Mouse (Mus musculus) frontal cortex, postnatal 14 days (tissue): ENCODE measurements around the gene Minos1.
A peak's percentile ranks its signal among the peaks of the same experiment; 100 is the strongest.

Experiments
- DNase-seq, 2 experiments: peaks; one replicate each; pipeline ENCODE4 v3.0.0; 2022; ENCODE audit warnings: low spot score in 2 of 2

Minos1 gene

DNA sequence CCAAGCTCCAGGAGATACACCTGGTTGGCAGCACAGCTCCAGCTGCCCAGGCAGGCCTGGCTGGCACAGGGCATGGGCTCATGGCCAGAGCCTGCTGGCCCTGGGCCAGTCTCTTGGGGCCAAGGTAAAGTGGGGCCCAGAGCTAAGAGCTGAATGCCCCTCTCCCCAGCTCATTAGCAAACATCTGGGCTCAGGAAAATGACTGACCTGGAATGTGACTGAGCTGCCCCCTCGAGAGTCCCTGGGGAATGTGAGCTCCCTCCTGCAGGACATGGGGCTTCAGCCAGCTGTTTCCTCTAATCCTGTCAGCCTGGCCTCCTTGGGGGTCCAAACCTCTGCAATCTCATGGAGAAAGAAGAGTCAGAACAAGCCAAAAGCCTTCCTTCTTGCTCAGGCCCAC, 35.5 kb downstream of the Minos1 start:
- no peak for DNase-seq

DNA sequence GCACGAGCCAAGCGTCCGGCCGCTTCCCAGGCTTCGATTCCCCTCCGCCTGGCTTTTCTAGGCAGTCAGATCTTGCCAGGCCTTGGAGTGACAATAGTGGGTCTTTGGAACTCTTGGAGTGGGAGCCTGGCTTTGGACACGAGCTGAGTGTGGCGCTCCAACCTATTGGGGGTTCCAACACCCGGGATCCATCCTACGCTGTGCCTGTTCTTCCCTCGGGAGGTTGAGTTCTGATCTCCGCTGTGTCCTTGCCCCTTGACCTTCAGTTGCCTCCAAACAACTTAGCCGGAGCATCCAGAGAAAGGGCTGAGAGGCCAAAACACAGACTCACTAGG, 37.8 kb downstream of the Minos1 start:
- DNase-seq, result no peak

- DNase-seq, result no peak
These were observed 38.3 kb downstream of the Minos1 start, which contains the start of gene Nbl1 for GRCm38 (mm10) chr4:139092356-139093195. Nbl1 (minus strand) TSS chr4:139092993.

GRCm38 (mm10) chr4:139091478-139092355, 39.2 kb downstream of the Minos1 start:
- DNase-seq, result no peak

DNA sequence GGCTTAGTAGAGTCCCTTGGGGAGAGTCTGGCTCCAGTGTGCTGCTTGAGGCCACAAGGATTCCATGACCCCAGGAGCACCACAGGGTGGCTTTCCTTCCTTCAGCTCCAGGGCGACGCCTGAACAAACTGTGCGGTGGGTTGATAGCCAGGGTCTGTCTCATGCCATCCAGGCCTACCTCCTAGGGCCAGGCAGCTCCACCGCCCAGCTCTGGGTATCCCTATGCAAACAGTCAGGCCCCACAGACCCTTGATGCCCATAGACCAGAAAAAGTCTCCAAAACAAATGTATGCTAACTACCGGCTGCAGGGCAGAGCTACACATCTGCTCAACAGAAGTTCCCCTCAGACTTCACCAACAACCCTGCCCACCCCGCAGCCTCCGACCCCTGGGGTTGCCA, 39.8 kb downstream of the Minos1 start:
- no peak for DNase-seq

- no peak for DNase-seq
These were observed 40.5 kb downstream of the Minos1 start for GRCm38 (mm10) chr4:139090303-139090940.

- no peak for DNase-seq
These were observed 41.8 kb downstream of the Minos1 start for GRCm38 (mm10) chr4:139088982-139089671.

DNA sequence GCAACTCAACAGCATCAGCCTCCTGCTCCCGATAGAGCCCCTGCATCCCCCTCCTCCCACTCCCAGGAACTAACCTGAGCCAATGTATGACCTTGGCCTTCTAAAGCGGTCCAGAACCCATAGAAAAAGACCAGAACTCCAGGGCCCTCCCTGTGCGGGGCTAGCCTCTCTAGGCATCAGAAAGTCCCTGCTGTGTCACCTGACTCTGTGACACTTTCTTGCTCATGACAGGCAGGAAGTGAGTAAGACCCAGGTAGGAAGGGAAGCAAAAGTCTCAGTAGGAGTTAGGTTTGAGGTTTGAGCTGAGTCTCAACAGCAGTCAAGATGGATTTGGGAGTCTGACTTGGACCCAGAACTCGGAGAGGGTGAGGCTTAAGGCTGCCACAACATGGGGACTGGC, 43.9 kb downstream of the Minos1 start:
- DNase-seq, result no peak

GRCm38 (mm10) chr4:139086037-139086436, 44.9 kb downstream of the Minos1 start:
- DNase-seq, result peak; percentile 61 to 89

GRCm38 (mm10) chr4:139085337-139085736, 45.6 kb downstream of the Minos1 start:
- no peak for DNase-seq

DNA sequence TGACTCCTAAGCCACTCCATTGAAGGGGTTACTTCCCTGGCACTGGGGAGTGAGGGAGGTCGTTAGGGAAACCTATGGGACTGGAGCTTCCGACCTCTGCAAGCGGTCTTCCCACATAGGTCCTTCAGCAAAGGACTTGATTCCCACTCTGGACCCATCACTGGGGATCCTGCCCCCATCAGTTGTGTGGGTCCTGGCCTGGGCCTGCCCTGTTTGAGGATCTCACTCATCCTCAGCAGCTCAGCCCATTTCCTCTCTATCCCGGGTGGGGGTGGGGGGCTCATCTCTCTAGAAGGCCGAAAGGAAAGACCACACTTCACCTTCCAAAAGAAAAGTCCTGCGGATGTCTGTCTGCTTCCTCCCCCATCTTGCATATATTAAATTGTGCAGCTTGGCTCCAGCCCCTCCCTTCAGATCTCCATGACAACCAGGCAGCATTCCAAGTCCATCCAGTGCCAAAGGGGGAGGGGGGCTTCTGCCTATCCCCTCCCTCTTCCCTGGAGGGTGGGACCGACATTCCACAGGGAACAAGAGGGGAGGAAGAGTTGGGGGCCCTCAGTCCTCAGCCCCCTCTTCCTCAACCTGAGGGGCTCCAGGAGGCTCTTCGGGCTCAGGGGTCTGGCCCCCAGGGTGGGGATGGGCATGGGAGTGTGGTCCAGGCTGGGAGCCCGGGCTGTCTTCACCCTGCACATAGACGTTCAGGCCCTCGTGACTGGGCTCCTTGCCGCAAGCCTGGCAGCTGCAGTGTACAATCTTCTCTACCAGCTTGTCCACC, 47.9 kb downstream of the Minos1 start:
- DNase-seq, result no peak

- no peak for DNase-seq
These were observed 49.5 kb downstream of the Minos1 start for GRCm38 (mm10) chr4:139081270-139081931.

DNA sequence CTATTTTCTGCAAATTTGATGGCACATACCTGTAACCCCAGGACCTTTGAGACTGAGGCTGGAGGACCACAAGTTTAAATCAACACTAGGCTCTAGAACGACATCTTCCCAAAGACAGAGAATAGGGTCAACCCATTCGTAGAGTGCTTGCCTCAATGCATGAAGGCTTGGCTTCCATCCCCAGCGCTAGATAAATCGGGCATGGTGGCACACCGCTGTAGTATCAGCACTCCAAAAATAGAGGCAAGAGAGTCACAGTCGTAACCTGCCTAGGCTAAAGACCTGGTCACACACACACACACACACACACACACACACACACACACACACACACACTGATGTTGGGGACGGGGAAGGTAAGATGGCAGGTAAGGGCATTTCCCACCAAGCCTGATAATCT, 50.7 kb downstream of the Minos1 start:
- no peak for DNase-seq

GRCm38 (mm10) chr4:139079439-139079838, 51.5 kb downstream of the Minos1 start:
- DNase-seq, result no peak

GRCm38 (mm10) chr4:139078726-139079125, 52.2 kb downstream of the Minos1 start:
- no peak for DNase-seq

DNA sequence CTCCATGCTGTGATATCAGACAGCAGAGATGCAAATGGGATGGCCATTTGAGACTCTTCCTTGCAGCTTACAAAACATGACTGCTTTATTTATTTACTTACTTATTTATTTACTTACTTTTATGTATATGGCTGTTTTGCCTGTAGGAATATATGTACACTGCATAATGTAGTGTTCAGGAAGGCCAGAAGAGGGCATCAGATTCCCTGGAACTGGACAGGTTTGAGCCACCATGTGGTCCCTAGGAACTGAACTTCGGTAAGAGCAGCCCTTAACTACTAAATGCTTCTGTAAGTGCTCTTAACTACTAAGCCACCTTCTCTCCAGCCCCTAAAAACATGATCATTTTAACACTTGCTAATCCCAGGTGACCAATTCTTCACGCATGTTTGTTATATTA, 52.6 kb downstream of the Minos1 start:
- no peak for DNase-seq

GRCm38 (mm10) chr4:139075915-139076314, 55.0 kb downstream of the Minos1 start:
- no peak for DNase-seq

GRCm38 (mm10) chr4:139075041-139075711, 55.7 kb downstream of the Minos1 start, which contains the start of gene Htr6:
Htr6 (minus strand) TSS chr4:139075570.
- DNase-seq, result no peak

DNA sequence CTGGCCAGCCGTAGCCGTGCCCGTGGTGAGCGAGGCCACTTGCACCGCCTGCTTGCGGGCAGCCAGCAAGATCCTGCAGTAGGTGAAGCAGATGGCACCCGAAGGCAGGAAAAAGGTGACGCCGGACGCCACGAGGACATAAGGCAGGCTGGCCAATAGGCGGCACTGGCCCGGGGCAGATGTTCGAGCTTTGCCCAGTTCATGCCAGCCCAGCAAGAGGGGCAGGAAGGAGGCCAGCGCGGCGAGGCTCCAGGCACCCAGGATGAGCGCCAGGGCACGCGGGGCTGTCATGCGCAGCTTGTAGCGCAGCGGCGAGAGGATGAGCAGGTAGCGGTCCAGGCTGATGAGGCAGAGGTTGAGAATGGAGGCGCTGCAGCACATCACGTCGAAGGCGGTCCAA, 56.9 kb downstream of the Minos1 start:
- DNase-seq, result no peak

- DNase-seq, result no peak
These were observed 62.6 kb downstream of the Minos1 start for GRCm38 (mm10) chr4:139068287-139068686.
